Mouse (Mus musculus) embryonic fibroblast, embryonic 13.5 days (primary cell): ENCODE measurements around the gene Hnrnpa1.

ENCODE experiments used
- CTCF ChIP-seq: IDR thresholded peaks from 2 replicates; pipeline ENCODE4 v1.5.1; 2011; ENCODE audit warnings: mild to moderate bottlenecking, control low read depth, low read length, moderate library complexity, borderline replicate concordance; ENCODE audit not compliant: insufficient read depth
- POLR2A ChIP-seq: IDR thresholded peaks from 2 replicates; pipeline ENCODE4 v1.6.1; 2011; ENCODE audit warnings: low read depth, mild to moderate bottlenecking, control low read depth, low read length, moderate library complexity

GRCm38 (mm10) chr15:103214971-103215907 is 25.0 kb upstream of the Hnrnpa1 start:
- TF ChIP-seq CTCF = no peak
- TF ChIP-seq POLR2A = peak; percentile 81
